Mouse (Mus musculus) limb, embryonic 11.5 days (tissue): Measurements from ENCODE around the gene Znhit6. TPM values are rescaled to one million over a fixed set of nuclear protein-coding genes. Genes with fewer than 3 reads are reported as not detected.

Source experiments
- ATAC-seq: fragments of 200-750 bp; cut with Nextera tagmentation; 2 replicates; pipeline ENCODE4 v1.8.0; 2017; ENCODE audit warnings: low read depth; ENCODE audit not compliant: insufficient number of reproducible peaks, low FRiP score, low TSS enrichment
- DNase-seq: peaks from one replicate; pipeline ENCODE4 v3.0.0-alpha.2; 2015; ENCODE audit warnings: low spot score
- H3K27ac ChIP-seq: fragments of 300-500 bp; sonication (generic); replicated peaks from 2 replicates; pipeline ENCODE4 v1.5.1; 2014; ENCODE audit warnings: low read depth, mild to moderate bottlenecking, low read length
- H3K27me3 ChIP-seq: fragments of 300-500 bp; sonication (generic); 2 replicates; pipeline ENCODE4 v1.6.1; 2014; ENCODE audit warnings: mild to moderate bottlenecking, low read length, mixed read lengths; ENCODE audit not compliant: control insufficient read depth, insufficient read depth
- H3K36me3 ChIP-seq: fragments of 300-500 bp; sonication (generic); 2 replicates; pipeline ENCODE4 v1.6.1; 2014; ENCODE audit warnings: mild to moderate bottlenecking, low read length, moderate library complexity, mixed read lengths; ENCODE audit not compliant: control insufficient read depth, insufficient read depth
- H3K4me1 ChIP-seq: fragments of 300-500 bp; sonication (generic); 2 replicates; pipeline ENCODE4 v1.6.1; 2014; ENCODE audit warnings: low read length, mixed read lengths; ENCODE audit not compliant: control insufficient read depth, insufficient read depth
- H3K4me2 ChIP-seq: fragments of 300-500 bp; sonication (generic); 2 replicates; pipeline ENCODE4 v1.6.1; 2014; ENCODE audit warnings: low read depth, mild to moderate bottlenecking, moderate library complexity; ENCODE audit not compliant: severe bottlenecking
- H3K4me3 ChIP-seq: fragments of 300-500 bp; sonication (generic); 2 replicates; pipeline ENCODE4 v1.5.1; 2014; ENCODE audit warnings: low read depth, low read length
- H3K9ac ChIP-seq: fragments of 300-500 bp; sonication (generic); 2 replicates; pipeline ENCODE4 v1.6.1; 2014; ENCODE audit warnings: mild to moderate bottlenecking, low read length
- H3K9me3 ChIP-seq: fragments of 300-500 bp; sonication (generic); 2 replicates; pipeline ENCODE4 v1.6.1; 2016; ENCODE audit warnings: low read length; ENCODE audit not compliant: control insufficient read depth
- WGBS: fragments of 180-500 bp; shearing (Covaris S2); extraction: QIAGEN DNeasy Blood & Tissue Kit; methylation state at CpG from one replicate; pipeline ENCODE4 v1.1.7; 2014; 5-methylcytosine and 5-hydroxymethylcytosine counted together
- polyA plus RNA-seq: library from polyadenylated mRNA; unstranded; fragments of >200 nt; fragmentation: Nextera tagmentation; extraction: Ambion mirVana; gene quantifications from 2 replicates; pipeline ENCODE4 v1.2.1, GENCODE M21; 2014

Gene Znhit6
- polyA plus RNA-seq, 1 experiment from 2014 or later, result 38.3 TPM

DNA sequence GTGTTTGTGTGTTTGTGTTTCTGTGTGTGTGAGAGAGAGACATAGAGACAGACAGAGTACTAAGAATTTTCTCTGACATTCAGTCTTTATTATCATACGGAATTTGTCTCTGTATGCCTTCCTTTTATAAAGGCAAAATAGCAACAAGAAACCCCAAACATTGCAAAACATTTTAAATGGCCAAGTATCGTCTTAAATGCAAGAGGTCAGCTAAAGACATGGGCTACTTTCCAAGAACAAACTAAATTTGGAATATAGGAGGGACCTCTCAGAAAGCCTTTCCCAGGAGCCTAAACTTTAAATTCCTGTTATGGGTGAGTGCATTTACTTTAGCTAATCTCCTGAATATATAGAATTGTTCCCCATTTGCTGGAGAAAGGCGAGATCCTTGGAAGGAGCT lies 65.9 kb downstream of the Znhit6 start:
- H3K9me3 ChIP-seq, result no peaks in the 10 kb centered on the region
- H3K9ac ChIP-seq, result no peak overlapping the region
- whole genome bisulfite sequencing, result 86% methylated on average over 3 of the region's 3 CpGs
- H3K4me3 ChIP-seq, result no peak overlapping the region
- H3K4me1 ChIP-seq, result peaks cover 9% of the 10 kb centered on the region
- H3K36me3 ChIP-seq, result no peaks in the 10 kb centered on the region
- DNase-seq, result no peak
- no peaks in the 10 kb centered on the region for H3K27me3 ChIP-seq
- ATAC-seq, result no peak
- H3K27ac ChIP-seq, result no peak overlapping the region
- H3K4me2 ChIP-seq, result no peak overlapping the region

DNA sequence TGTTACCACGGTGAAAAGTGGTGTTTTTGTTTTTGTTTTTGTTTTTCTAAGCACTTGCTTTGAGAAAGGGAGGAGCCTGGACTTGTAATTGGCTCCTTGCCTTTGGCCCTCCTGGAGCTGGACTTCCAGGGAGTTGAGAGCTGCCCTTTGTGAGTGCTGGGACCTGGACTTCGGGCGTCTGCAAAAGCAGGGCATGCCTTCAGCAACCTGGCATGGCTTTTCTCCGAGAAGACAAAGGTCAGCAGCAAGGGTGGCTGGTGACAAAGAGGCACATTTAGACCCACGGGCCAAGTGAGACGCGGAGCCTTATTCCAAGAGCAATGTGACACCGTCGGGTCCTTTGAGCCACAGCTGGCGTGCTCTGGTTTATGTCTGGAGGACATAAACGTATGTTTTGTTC lies 66.9 kb downstream of the Znhit6 start:
- Histone ChIP-seq H3K36me3 (peaks cover 4% of the 10 kb centered on the region; the same call in 1 of the 2 replicates), H3K9ac (no peak overlapping the region), H3K4me1 (peaks cover 11% of the 10 kb centered on the region), H3K4me2 (no peak overlapping the region), H3K27me3 (no peaks in the 10 kb centered on the region), H3K27ac (no peak overlapping the region), H3K9me3 (no peaks in the 10 kb centered on the region), H3K4me3 (no peak overlapping the region)
- DNase-seq (peak; percentile 40), ATAC-seq (0 out of 2 replicates have a peak, but pooled peaks have one; percentile 26)
- WGBS, result 42% methylated on average over 11 of the region's 11 CpGs

DNA sequence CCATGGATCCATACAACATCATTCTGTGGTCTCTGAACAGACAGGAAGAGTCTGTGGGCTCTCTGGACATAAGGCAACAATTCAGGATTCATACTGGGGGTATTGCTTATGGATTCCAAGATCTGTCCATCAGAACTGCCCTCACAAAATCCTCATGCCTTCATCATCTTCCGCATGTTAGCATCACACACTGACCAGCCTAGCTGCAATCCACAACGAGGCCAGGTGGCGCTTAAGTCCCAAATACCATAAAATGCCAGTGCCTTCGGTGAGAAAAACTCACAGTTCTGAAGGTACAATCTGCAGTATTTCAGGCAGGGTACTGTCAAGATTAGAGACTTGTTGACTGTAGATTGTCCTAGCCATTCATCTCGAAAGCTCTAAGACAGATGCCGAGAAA lies 69.5 kb downstream of the Znhit6 start:
- ATAC-seq (no peak), DNase-seq (no peak)
- Histone ChIP-seq H3K9me3 (no peaks in the 10 kb centered on the region), H3K27ac (no peak overlapping the region), H3K4me1 (peaks cover 18% of the 10 kb centered on the region), H3K9ac (no peak overlapping the region), H3K4me3 (no peak overlapping the region), H3K36me3 (peaks cover 4% of the 10 kb centered on the region; the same call in 1 of the 2 replicates), H3K4me2 (no peak overlapping the region), H3K27me3 (no peaks in the 10 kb centered on the region)
- WGBS, result 73% methylated on average over 6 of the region's 6 CpGs

DNA sequence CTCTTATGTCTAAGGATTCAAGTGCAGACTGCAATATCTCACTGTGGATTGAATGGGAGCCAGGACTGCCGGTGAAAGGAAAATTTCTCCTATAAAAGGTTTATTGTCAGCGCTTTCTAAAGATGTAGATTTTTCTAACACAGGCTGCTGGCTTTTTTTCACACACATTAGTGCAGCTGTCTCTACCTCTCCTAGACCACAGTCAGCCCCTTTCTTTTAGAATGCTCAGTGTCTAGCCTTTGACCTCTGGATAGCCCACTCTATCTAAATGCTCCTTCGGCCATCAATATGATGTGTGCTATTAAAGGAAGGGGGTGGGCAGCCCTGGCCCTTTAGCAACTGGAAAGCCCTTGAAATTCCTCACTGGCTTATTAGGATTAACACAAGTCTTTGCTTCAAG lies 70.0 kb downstream of the Znhit6 start:
- peaks cover 19% of the 10 kb centered on the region for H3K4me1 ChIP-seq
- WGBS, result 62% methylated on average over 3 of the region's 3 CpGs
- H3K27me3 ChIP-seq, result no peaks in the 10 kb centered on the region
- no peak overlapping the region for H3K4me2 ChIP-seq
- peaks cover 4% of the 10 kb centered on the region; the same call in 1 of the 2 replicates for H3K36me3 ChIP-seq
- no peak overlapping the region for H3K4me3 ChIP-seq
- no peak for DNase-seq
- H3K9ac ChIP-seq, result no peak overlapping the region
- H3K27ac ChIP-seq, result no peak overlapping the region
- no peak for ATAC-seq
- no peaks in the 10 kb centered on the region for H3K9me3 ChIP-seq

DNA sequence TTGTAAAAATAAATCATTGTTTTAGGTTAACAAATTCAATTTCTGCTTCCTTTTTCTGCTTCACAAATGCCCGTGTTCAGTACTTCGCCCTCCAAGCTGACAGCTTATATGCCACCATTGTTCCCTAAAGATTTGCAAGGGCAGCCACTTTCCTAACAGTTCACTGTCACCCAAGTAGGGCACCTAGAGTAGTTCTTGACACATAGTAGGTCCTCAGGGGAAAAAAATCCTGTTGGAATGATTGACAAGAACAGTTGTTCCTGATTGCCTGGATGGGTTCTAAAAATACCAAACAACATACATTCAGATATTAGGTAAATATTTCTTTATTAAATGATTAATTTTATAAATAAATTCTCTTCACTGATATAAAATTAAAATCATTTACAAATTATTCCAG lies 70.7 kb downstream of the Znhit6 start:
- peaks cover 25% of the 10 kb centered on the region for H3K4me1 ChIP-seq
- H3K9me3 ChIP-seq, result no peaks in the 10 kb centered on the region
- 85% methylated on average over 2 of the region's 2 CpGs for WGBS
- H3K27me3 ChIP-seq, result no peaks in the 10 kb centered on the region
- no peak overlapping the region for H3K4me3 ChIP-seq
- no peak overlapping the region for H3K27ac ChIP-seq
- ATAC-seq (no peak), DNase-seq (no peak)
- peaks cover 4% of the 10 kb centered on the region; the same call in 1 of the 2 replicates for H3K36me3 ChIP-seq
- H3K4me2 ChIP-seq, result no peak overlapping the region
- H3K9ac ChIP-seq, result no peak overlapping the region

DNA sequence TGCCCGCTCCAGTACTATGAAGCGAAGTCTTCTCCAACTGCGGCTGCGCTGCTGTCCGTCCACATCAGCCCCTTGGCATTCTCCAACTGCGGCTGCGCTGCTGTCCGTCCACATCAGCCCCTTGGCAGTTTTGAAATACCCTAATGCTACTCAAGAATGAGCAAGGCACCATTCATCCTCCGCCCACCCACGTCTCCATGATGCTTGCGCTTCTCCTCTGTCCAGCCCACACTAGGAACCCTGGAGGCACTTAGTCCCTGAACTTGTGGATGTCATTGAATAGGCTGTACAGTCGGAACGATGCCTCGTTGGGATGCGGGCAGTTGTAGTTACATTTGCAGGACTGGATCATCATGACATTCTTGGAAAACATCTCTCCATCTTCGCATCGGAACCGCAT lies 71.4 kb downstream of the Znhit6 start:
- DNase-seq (no peak), ATAC-seq (no peak)
- Histone ChIP-seq H3K9me3 (no peaks in the 10 kb centered on the region), H3K4me3 (no peak overlapping the region), H3K9ac (no peak overlapping the region), H3K27me3 (no peaks in the 10 kb centered on the region), H3K27ac (no peak overlapping the region), H3K4me1 (peaks cover 25% of the 10 kb centered on the region), H3K4me2 (no peak overlapping the region), H3K36me3 (peaks cover 4% of the 10 kb centered on the region; the same call in 1 of the 2 replicates)
- 94% methylated on average over 18 of the region's 18 CpGs for WGBS

DNA sequence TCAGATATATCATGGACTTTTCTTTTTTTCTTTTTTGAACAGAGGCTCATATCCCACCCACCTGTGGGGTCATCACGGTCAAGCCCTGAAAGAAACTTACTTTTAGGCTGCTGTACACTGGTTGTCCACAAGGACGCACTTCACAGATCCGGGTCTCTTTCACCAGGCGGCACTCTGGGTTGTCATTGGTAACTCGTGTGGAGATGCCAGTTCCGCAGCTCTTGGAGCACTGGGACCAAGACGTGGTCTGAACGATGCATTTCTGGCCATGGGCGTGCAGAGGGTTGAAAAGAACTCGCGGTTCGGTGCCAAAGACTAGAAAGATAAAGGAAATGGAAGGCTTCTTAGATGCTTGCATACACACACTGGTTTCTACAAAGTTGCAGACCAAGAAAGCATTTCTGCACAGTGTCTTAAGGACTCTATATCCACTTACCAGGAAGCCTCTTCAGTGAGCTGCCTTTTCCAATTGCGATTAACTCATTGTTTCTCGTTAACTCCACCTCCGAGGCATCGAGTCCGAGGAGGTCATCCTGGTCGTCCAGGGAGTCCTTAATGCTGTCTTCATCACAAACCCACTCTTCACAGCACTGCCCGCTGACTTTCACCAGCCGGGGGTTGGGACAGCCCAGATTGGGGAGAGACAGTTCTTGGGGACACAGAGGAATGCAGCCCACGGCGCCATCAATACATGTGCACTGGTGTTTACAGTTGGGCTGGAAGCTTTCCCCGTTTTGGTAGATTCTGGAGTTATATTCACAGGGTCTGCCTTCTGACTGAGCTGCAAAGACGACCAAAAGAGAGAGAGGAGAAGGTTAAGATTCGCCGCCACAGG lies 72.3 kb downstream of the Znhit6 start:
- peak overlapping the region; percentile 60; the same call in 1 of the 2 replicates for H3K27ac ChIP-seq
- H3K27me3 ChIP-seq, result no peaks in the 10 kb centered on the region
- no peaks in the 10 kb centered on the region for H3K9me3 ChIP-seq
- peak overlapping the region; percentile 82 for H3K9ac ChIP-seq
- H3K4me1 ChIP-seq, result peaks cover 27% of the 10 kb centered on the region
- ATAC-seq, result no peak
- DNase-seq, result peak; percentile 68
- H3K4me3 ChIP-seq, result peak overlapping the region; percentile 60
- WGBS, result 31% methylated on average over 26 of the region's 26 CpGs
- H3K36me3 ChIP-seq, result peaks cover 4% of the 10 kb centered on the region; the same call in 1 of the 2 replicates
- peak overlapping the region; percentile 80 for H3K4me2 ChIP-seq

DNA sequence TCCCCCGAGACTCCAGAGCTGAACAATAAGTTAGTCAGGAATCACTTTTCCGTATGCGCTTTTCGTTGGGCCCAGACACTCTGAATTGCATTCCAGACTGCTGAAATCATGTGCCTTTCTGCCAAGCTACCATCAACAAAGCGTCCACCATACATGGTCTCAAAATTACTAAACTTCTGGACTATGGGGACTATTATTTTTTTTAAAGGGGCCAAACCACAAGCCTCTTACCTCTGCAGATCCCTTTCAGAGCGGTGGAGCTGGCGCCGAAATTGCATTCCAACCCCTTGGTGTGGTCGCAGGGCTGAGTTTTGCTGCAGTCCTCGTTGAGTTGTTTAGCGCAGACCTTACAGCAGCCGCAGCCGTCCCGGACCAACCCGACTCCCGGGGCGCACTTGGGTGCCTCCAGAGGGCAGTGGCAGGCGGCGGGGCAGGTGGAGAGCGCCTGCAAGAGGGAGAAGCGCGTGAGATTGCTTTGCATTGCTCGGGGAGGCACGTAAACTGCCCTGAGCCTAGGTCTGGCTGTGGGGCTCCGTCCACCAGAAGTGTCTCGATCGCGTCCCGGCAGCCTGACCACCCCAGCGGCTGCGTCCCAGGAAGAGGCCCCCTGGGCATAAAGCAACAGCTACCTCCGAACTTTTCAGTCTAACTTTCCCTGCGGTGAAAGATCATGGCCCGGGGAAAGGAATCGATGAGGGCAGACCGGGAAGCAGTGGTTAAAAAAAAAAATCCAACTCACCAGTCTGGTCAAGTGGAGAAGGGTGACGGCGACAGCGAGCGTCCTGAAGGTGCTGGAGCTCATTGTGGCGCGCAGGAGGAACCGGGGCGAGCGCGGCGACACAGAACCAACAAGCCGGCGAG lies 73.2 kb downstream of the Znhit6 start:
- peaks cover 30% of the 10 kb centered on the region for H3K4me1 ChIP-seq
- H3K27ac ChIP-seq, result peak overlapping the region; percentile 60
- peak; percentile 77 for DNase-seq
- H3K27me3 ChIP-seq, result no peaks in the 10 kb centered on the region
- H3K4me2 ChIP-seq, result peak overlapping the region; percentile 80
- H3K36me3 ChIP-seq, result peaks cover 4% of the 10 kb centered on the region; the same call in 1 of the 2 replicates
- no peaks in the 10 kb centered on the region for H3K9me3 ChIP-seq
- no peak for ATAC-seq
- WGBS, result under 1% methylated on average over 49 of the region's 49 CpGs
- H3K4me3 ChIP-seq, result peak overlapping the region; percentile 60
- H3K9ac ChIP-seq, result peak overlapping the region; percentile 82
